Mouse (Mus musculus) G1E-ER4 (cell line): Measurements from ENCODE around the gene Padi1. TPM values are rescaled to one million over a fixed set of nuclear protein-coding genes. Genes with fewer than 3 reads are reported as not detected.

Experiments
- GATA1 ChIP-seq: IDR thresholded peaks from one replicate; pipeline ENCODE4 v1.8.0; 2012; ENCODE audit warnings: low read length, inconsistent platforms
- polyA plus RNA-seq: library from polyadenylated mRNA; stranded (reverse); fragments of >175 nt; gene quantifications from 2 replicates; pipeline ENCODE4 v1.2.3, GENCODE M21; 2012

Padi1 gene
- polyA plus RNA-seq, 1 experiment: 0.05 TPM

DNA sequence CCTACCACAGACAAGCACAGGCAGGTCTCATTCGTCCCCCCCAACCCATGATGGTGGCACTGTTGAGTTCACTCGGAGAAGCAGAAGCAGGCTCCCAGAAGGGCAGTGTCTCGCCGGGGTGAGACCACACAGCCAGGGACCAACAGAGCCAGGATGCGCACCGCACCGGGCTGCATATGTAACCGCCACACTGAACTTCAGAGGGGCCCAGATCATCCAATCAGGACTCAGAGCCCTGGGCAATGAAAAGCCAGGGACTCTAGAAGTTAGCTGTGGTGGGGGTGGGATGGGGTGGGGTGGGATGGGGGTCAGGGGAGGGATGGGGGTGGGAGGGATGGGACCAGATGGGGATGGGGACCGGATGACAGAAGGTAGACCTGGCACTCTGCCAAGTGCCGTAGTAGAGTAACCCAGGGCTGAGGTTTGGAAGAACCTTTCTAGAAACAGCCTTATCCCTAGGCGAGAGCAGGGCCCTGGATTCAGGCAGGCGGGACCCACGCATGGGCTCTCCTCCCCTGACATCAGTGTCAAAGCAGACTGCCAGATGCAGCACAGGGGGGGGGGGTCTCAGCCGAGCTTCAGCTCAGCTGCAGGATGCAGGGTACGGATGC lies 1.8 kb downstream of the Padi1 start:
- TF ChIP-seq GATA1: no peak

DNA sequence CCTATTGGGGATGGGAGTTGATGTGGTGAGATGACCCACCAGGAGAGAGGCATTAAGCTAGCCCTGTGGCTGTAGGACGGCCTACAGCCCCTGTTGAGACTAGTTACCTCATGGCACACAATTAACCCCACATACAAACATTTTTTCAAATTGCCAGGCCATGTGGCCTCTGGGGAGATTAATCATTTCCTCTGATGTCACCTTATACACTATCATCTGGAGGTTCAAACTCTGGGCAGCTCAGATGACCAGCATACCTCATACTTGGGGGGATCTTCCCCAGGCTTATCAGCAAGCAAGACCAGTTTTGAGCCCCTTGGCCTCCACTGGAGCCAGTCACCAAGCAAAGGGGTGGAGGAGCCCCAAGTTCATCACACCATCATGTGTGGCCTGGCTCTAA lies 2.7 kb downstream of the Padi1 start:
- no peak for TF ChIP-seq GATA1

DNA sequence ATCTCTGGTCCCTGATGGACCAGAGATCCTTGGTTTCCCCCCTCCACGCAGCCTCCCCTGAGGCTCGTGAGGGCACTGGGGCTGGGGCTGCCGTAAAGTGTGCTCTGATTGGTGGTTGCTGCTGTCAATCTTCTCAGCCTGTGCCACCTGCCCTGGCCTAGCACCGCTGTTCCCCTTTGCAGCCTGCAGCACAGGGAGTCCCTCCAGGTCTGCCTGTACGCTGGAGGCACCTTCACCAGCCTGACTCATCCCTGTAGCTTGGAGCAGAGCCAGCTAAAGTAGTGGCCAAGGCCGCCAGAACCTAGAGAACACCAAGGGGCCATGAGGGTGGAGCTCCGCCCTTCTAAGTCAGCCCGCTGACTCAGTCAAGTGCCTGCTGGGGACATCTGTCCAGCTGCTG lies 7.7 kb downstream of the Padi1 start:
- no peak for TF ChIP-seq GATA1

- no peak for TF ChIP-seq GATA1
Observed at GRCm38 (mm10) chr4:140836208-140836866, 9.2 kb downstream of the Padi1 start.

DNA sequence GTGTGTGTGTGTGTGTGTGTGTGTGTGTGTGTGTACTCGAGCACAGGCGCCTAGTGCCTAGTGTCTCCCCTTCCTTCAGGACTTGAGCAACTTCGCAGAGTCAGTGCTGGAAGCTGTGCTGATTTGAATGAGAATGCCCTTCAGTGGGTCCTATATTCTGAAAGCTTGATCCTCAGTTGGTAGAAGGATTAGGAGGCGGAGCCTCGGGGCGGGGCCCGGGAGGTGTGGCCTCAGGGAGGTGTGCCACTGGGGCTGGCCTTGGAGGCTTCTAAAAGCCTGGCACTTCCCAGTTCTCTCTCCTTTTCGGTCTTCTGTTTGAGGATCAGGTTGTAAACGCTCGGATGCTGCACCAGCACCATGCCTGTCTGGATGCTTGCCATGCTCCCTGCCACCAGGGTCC lies 9.9 kb downstream of the Padi1 start:
- no peak for TF ChIP-seq GATA1

DNA sequence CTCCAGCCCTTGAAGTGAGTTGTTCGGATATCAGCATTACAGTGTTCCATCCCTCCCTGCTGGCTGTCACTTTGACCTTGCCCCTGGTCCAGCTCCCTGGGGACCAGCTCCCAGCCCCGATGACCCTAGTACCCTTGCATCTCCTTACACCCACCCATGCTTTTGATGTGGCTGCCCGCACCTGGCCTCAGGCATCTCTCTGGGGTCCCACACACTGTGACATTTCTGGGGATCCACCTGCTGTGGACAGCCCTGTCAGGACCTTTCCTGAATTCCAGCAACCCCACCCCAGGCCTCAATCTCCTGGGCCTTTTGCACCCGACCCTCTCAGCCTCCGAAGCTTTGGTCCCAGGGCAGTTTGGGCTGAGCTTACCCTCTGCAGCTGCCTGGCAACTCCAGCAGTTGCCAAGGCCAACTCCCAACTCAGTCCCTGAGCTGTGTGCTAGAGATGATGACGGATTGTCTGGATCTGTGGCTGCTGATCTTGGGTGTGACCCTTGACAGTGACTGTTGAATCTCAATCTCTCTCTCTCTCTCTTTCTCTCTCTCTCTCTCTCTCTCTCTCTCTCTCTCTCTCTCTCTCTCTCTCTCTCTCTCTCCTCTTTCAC lies 11.1 kb downstream of the Padi1 start:
- no peak for TF ChIP-seq GATA1

DNA sequence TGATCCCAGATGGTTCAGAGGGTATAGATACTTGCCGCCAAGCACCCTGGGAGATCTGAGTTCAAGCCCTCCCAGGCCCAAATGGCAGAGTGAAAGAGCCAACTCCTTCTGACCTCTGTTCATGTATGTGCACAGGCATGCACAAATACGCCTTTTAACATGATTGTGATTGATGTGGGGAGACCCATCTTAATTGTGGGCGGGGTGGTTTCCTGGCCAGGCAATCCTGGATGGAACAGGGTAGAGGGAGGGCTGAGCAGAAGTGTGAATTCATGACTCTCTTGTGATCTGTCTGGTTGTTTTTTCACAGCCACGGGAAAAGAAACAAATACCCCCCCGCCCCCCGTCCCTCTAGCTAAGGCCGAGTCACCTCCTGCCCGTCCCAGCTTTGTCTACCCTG lies 12.8 kb downstream of the Padi1 start:
- no peak for TF ChIP-seq GATA1

DNA sequence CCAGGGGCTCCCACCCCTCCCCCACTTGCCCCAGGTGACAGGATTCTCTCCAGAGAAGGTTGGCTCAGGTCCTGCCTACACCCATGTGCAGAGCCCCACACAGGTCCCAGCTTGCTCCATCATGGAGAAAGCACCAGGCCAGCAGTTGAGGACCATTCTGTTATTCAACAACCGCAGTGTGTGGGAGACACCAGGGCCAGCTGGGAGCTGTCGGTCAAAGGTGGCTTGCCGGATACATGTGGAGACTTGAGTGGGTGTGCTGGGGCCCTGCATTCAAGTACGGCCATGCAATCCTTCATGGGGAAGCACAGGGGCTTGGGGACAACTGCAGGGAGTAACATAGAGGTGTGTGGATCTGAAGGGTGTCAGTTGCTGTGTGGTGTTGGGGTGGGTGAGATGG lies 13.8 kb downstream of the Padi1 start:
- no peak for TF ChIP-seq GATA1

DNA sequence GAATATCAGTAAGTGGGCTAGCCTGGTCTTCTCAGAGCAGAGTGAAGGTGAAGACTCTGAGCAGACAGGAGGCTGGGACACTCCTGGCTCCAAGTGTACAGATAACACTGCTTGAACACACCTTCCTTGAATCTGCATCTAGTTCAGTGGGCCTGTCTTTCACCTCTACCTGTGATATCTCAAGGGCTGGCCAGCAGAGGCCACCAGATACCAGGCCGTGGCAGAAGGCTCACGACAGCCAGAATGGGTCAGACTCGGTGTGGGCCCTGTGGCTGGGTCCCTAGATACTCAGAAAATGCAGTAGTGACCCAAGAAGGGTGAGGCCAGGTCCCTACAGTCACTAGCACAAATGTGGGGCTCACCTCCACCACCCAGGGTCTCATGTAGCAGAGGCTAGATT lies 18.3 kb downstream of the Padi1 start:
- no peak for TF ChIP-seq GATA1

DNA sequence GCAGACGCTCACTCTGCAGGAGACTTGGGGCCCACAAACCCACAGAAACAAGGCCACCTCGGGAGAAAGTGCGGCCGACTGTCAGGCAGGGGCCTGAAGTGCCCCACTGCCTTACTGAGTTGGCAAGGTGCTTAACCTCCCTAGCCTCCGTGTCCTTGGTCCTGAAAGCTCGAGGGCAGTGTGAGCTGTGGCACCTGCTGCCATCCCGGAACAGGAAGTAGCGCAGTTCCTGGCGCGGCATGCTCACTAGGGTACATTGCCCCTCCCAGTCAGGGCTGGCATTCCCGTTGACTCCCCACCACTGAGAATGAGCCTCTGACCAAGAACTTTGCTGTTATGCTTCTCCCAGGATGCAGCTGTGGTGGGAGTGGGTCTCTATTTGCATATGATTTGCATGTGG lies 19.6 kb downstream of the Padi1 start:
- no peak for TF ChIP-seq GATA1

- no peak for TF ChIP-seq GATA1
Observed at GRCm38 (mm10) chr4:140821988-140822387, 23.6 kb downstream of the Padi1 start.

GRCm38 (mm10) chr4:140817413-140817812 lies 28.2 kb downstream of the Padi1 start:
- no peak for TF ChIP-seq GATA1

GRCm38 (mm10) chr4:140815996-140816917 lies 29.3 kb downstream of the Padi1 start:
- TF ChIP-seq GATA1: no peak

GRCm38 (mm10) chr4:140815496-140815895 lies 30.1 kb downstream of the Padi1 start:
- no peak for TF ChIP-seq GATA1

GRCm38 (mm10) chr4:140814241-140815225 lies 31.0 kb downstream of the Padi1 start:
- no peak for TF ChIP-seq GATA1
